Comparison of ENCODE assay signal across 8 mouse cellular contexts in genomic region chr10:127165654-127166403, GRCm38 (mm10). TPM values are rescaled to one million over a fixed set of nuclear protein-coding genes. Genes with fewer than 3 reads are reported as not detected.
A peak's percentile ranks its signal among the peaks of the same experiment; 100 is the strongest.
DNase-seq lines count a peak whose midpoint lies in the region; ATAC-seq and TF ChIP-seq lines count a peak whose summit lies in the region.

No protein-coding gene starts in this region.

- H3K36me3 ChIP-seq in liver, embryonic 13.5 days, result no peaks in the 10 kb centered on the region

- DNase-seq in gastrocnemius, adult 2 months, result peak; percentile 33
- no peak for DNase-seq in gastrocnemius, postnatal 36 days
- DNase-seq in Muller cell, postnatal 12 days (ENCODE audit: inconsistent ontology term), result peak; percentile 70
- peak; percentile 57 for DNase-seq in embryo, embryonic 10 days (ENCODE audit: low spot score)
- peak; percentile 30 for DNase-seq in heart, postnatal 4 days
- peak; percentile 40 for DNase-seq in liver, embryonic 13.5 days
- peak; percentile 68 for DNase-seq in neural tube, embryonic 10.5 days (ENCODE audit: extremely low spot score, low spot score)
- peak; percentile 79 for DNase-seq in thymus, postnatal 0 days (ENCODE audit: low spot score)

- H3K9ac ChIP-seq in liver, embryonic 13.5 days, result peak overlapping the region; percentile 81

- H3K9me3 ChIP-seq in liver, embryonic 13.5 days (replicated peaks), result no peaks in the 10 kb centered on the region

- peak; percentile 65 for ATAC-seq in liver, embryonic 13.5 days (ENCODE audit: low read depth)

- intact Hi-C loops in gastrocnemius, adult 2 months (cut with DNase I), result loop anchor here (5.0 kb wide), 1 partner anchor 44 kb away; the partner anchor contains the start of gene Os9
- intact Hi-C loops in gastrocnemius, postnatal 36 days (cut with DNase I), result loop anchor here (5.0 kb wide), 1 partner anchor 39 kb away; no protein-coding TSS in a partner anchor

- peaks cover 51% of the 10 kb centered on the region for H3K4me1 ChIP-seq in liver, embryonic 13.5 days (replicated peaks)

- peaks cover 79% of the 10 kb centered on the region for H3K27me3 ChIP-seq in liver, embryonic 13.5 days

- H3K27ac ChIP-seq in gastrocnemius, adult 2 months, result peak overlapping the region; percentile 75
- peak overlapping the region; percentile 72 for H3K27ac ChIP-seq in liver, embryonic 13.5 days

- no peak for TF ChIP-seq CTCF in gastrocnemius, adult 2 months (IDR thresholded peaks at IDR 0.05)

- H3K4me2 ChIP-seq in liver, embryonic 13.5 days, result peak overlapping the region; percentile 98

- peak overlapping the region; percentile 82 for H3K4me3 ChIP-seq in gastrocnemius, adult 2 months
- peak overlapping the region; percentile 67 for H3K4me3 ChIP-seq in liver, embryonic 13.5 days (replicated peaks)

- under 1% methylated on average over 56 of the region's 56 CpGs for WGBS in liver, embryonic 13.5 days (ENCODE audit: insufficient replicate concordance)

RNA-seq across cellular contexts. Expression of gene B4galnt1, which starts 0.8 kb away (rescaled TPM):
- total RNA-seq in gastrocnemius, adult 2 months (2021), result under 1 TPM; 0.66 to 0.89 TPM
- total RNA-seq in gastrocnemius, postnatal 36 days (2021), result 1 to 10 TPM in 1 of 2 experiments, under 1 TPM in 1; 0.69 to 1.0 TPM
- 1 to 10 TPM; 2.2 to 2.7 TPM for total RNA-seq in heart, postnatal 4 days (2021)
- 9.3 and 11.0 TPM in 2 replicates for polyA plus RNA-seq in liver, embryonic 13.5 days (2015; fragmentation: Nextera tagmentation; extraction: Ambion mirVana)
- 39.2 and 48.6 TPM in 2 replicates for polyA plus RNA-seq in thymus, postnatal 0 days (2015; fragmentation: Nextera tagmentation; extraction: Ambion mirVana)

RNA-seq across cellular contexts. Expression of gene Slc26a10, which starts 14.6 kb away (rescaled TPM):
- total RNA-seq in gastrocnemius, adult 2 months (2021), result 1 to 10 TPM; 4.1 to 5.4 TPM
- 1 to 10 TPM; 4.8 to 5.1 TPM for total RNA-seq in gastrocnemius, postnatal 36 days (2021)
- total RNA-seq in heart, postnatal 4 days (2021), result 10 to 100 TPM; 25.7 to 31.8 TPM
- polyA plus RNA-seq in liver, embryonic 13.5 days (2015; fragmentation: Nextera tagmentation; extraction: Ambion mirVana), result 1.8 and 2.1 TPM in 2 replicates
- 1.6 and 2.6 TPM in 2 replicates for polyA plus RNA-seq in thymus, postnatal 0 days (2015; fragmentation: Nextera tagmentation; extraction: Ambion mirVana)

RNA-seq across cellular contexts. Expression of gene Arhgef25, which starts 24.1 kb away (rescaled TPM):
- 1 to 10 TPM; 8.5 to 8.8 TPM for total RNA-seq in gastrocnemius, adult 2 months (2021)
- total RNA-seq in gastrocnemius, postnatal 36 days (2021), result 1 to 10 TPM; 8.3 to 9.4 TPM
- total RNA-seq in heart, postnatal 4 days (2021), result 10 to 100 TPM; 19.9 to 21.0 TPM
- 8.1 and 8.2 TPM in 2 replicates for polyA plus RNA-seq in liver, embryonic 13.5 days (2015; fragmentation: Nextera tagmentation; extraction: Ambion mirVana)
- polyA plus RNA-seq in thymus, postnatal 0 days (2015; fragmentation: Nextera tagmentation; extraction: Ambion mirVana), result 3.7 and 4.5 TPM in 2 replicates

RNA-seq across cellular contexts. Expression of gene Dtx3, which starts 29.7 kb away (rescaled TPM):
- total RNA-seq in gastrocnemius, adult 2 months (2021), result 10 to 100 TPM; 20.8 to 25.6 TPM
- 10 to 100 TPM; 21.2 to 24.6 TPM for total RNA-seq in gastrocnemius, postnatal 36 days (2021)
- total RNA-seq in heart, postnatal 4 days (2021), result 10 to 100 TPM; 50.0 to 53.8 TPM
- polyA plus RNA-seq in liver, embryonic 13.5 days (2015; fragmentation: Nextera tagmentation; extraction: Ambion mirVana), result 16.8 and 19.3 TPM in 2 replicates
- polyA plus RNA-seq in thymus, postnatal 0 days (2015; fragmentation: Nextera tagmentation; extraction: Ambion mirVana), result 42.7 and 47.3 TPM in 2 replicates

RNA-seq across cellular contexts. Expression of gene Os9, which starts 44.9 kb away (rescaled TPM):
- total RNA-seq in gastrocnemius, adult 2 months (2021), result 10 to 100 TPM; 10.9 to 15.1 TPM
- 10 to 100 TPM; 10.7 to 11.4 TPM for total RNA-seq in gastrocnemius, postnatal 36 days (2021)
- total RNA-seq in heart, postnatal 4 days (2021), result 10 to 100 TPM; 33.0 to 35.4 TPM
- 45.6 and 49.0 TPM in 2 replicates for polyA plus RNA-seq in liver, embryonic 13.5 days (2015; fragmentation: Nextera tagmentation; extraction: Ambion mirVana)
- polyA plus RNA-seq in thymus, postnatal 0 days (2015; fragmentation: Nextera tagmentation; extraction: Ambion mirVana), result 90.9 and 95.4 TPM in 2 replicates

Comparison
In these comparisons a context has a peak if more than half of its experiments do, and no peak if none do; other contexts are left out.
1. DNase-seq: peak in gastrocnemius, adult 2 months (single experiment), Muller cell, postnatal 12 days (single experiment), embryo, embryonic 10 days (single experiment), heart, postnatal 4 days (single experiment), liver, embryonic 13.5 days (single experiment), neural tube, embryonic 10.5 days (single experiment) and thymus, postnatal 0 days (single experiment); none in gastrocnemius, postnatal 36 days (0 of 2).
2. RNA of gene Slc26a10, which starts 14.6 kb away (total RNA-seq): 25.7 to 31.8 TPM in heart, postnatal 4 days; 4.1 to 5.4 TPM in gastrocnemius, adult 2 months and 4.8 to 5.1 TPM in gastrocnemius, postnatal 36 days; every median in the first group is over 4 times any median in the second.